Mouse (Mus musculus) heart, postnatal 0 days (tissue): ENCODE data around the gene Gm20441.

ENCODE experiments used
- CTCF ChIP-seq: IDR thresholded peaks from 2 replicates; pipeline ENCODE4 v1.5.1; 2016; ENCODE audit warnings: antibody characterized with exemption, control low read depth, low read depth
- EP300 ChIP-seq: IDR thresholded peaks from 2 replicates; pipeline ENCODE4 v1.6.1; 2016; ENCODE audit warnings: antibody characterized with exemption, low read depth

- no peak for TF ChIP-seq EP300
- TF ChIP-seq CTCF = no peak
These were observed 47.1 kb upstream of the Gm20441 start for GRCm38 (mm10) chr10:75827668-75828360.
